In genomic region chr12:52393981-52394718, GRCm38 (mm10) we compare ENCODE assay signal across 15 mouse cellular contexts.
DNase-seq lines count a peak whose midpoint lies in the region; ATAC-seq lines count a peak whose summit lies in the region.
"Had no signal": no experiment of that assay in that cellular context is flagged by ENCODE, and none has a peak within 500 bp of the region (broad histone marks: within the 10 kb centered on the region; RNA-seq: fewer than 3 reads in every experiment).

No protein-coding gene starts in this region.

- no peak overlapping the region for H3K4me2 ChIP-seq in limb, embryonic 11.5 days (ENCODE audit: low read depth, severe bottlenecking)
- H3K4me2 ChIP-seq in forebrain, embryonic 11.5 days (ENCODE audit: low read depth, low read length, severe bottlenecking): no peak overlapping the region
- no peak overlapping the region for H3K4me2 ChIP-seq in midbrain, embryonic 13.5 days (replicated peaks)
- H3K4me2 ChIP-seq: embryonic facial prominence, embryonic 15.5 days had no signal

- no peak overlapping the region for H3K9ac ChIP-seq in limb, embryonic 11.5 days (ENCODE audit: low read length)
- H3K9ac ChIP-seq in forebrain, embryonic 11.5 days (ENCODE audit: low read length): no peak overlapping the region
- no peak overlapping the region for H3K9ac ChIP-seq in midbrain, embryonic 13.5 days (replicated peaks)
- H3K9ac ChIP-seq: embryonic facial prominence, embryonic 15.5 days had no signal

- peaks cover 7% of the 10 kb centered on the region for H3K4me1 ChIP-seq in limb, embryonic 11.5 days (ENCODE audit: control insufficient read depth, insufficient read depth, low read length)
- peaks cover 26% of the 10 kb centered on the region for H3K4me1 ChIP-seq in limb, embryonic 10.5 days
- peaks cover 11% of the 10 kb centered on the region for H3K4me1 ChIP-seq in forebrain, embryonic 11.5 days (replicated peaks; ENCODE audit: control insufficient read depth, insufficient read depth, low read length)
- peaks cover 45% of the 10 kb centered on the region for H3K4me1 ChIP-seq in midbrain, embryonic 13.5 days (replicated peaks)

- no peaks in the 10 kb centered on the region for H3K36me3 ChIP-seq in limb, embryonic 11.5 days (ENCODE audit: control insufficient read depth, insufficient read depth, low read length)
- H3K36me3 ChIP-seq in limb, embryonic 10.5 days: no peaks in the 10 kb centered on the region
- H3K36me3 ChIP-seq in forebrain, embryonic 11.5 days (ENCODE audit: control insufficient read depth, insufficient read depth, low read length): no peaks in the 10 kb centered on the region
- H3K36me3 ChIP-seq in midbrain, embryonic 13.5 days: no peaks in the 10 kb centered on the region
- H3K36me3 ChIP-seq: embryonic facial prominence, embryonic 15.5 days had no signal

- H3K4me3 ChIP-seq in limb, embryonic 11.5 days (ENCODE audit: low read depth, low read length): no peak overlapping the region
- no peak overlapping the region for H3K4me3 ChIP-seq in limb, embryonic 10.5 days
- no peak overlapping the region for H3K4me3 ChIP-seq in forebrain, embryonic 11.5 days (ENCODE audit: low read depth, low read length)
- H3K4me3 ChIP-seq in midbrain, embryonic 13.5 days (replicated peaks): no peak overlapping the region
- H3K4me3 ChIP-seq: embryonic facial prominence, embryonic 15.5 days had no signal

- 86% methylated on average over 15 of the region's 15 CpGs for WGBS in limb, embryonic 11.5 days
- 89% methylated on average over 15 of the region's 15 CpGs for WGBS in limb, embryonic 10.5 days
- 67% methylated on average over 15 of the region's 15 CpGs for WGBS in forebrain, embryonic 11.5 days
- WGBS in midbrain, embryonic 13.5 days: 54% methylated on average over 15 of the region's 15 CpGs

- ATAC-seq in limb, embryonic 11.5 days (ENCODE audit: insufficient number of reproducible peaks, low FRiP score, low TSS enrichment, low read depth): 0 out of 2 replicates have a peak, but pooled peaks have one; percentile 17
- ATAC-seq in forebrain, embryonic 11.5 days (replicated peaks; ENCODE audit: low FRiP score): no peak; the same call in 1 of the 2 replicates
- peak; percentile 76 for ATAC-seq in midbrain, embryonic 13.5 days

- H3K27ac ChIP-seq in limb, embryonic 11.5 days (replicated peaks; ENCODE audit: low read depth, low read length): no peak overlapping the region
- H3K27ac ChIP-seq in limb, embryonic 10.5 days: no peak overlapping the region
- no peak overlapping the region for H3K27ac ChIP-seq in forebrain, embryonic 11.5 days (ENCODE audit: low read depth, low read length)
- H3K27ac ChIP-seq in midbrain, embryonic 13.5 days: no peak overlapping the region
- H3K27ac ChIP-seq: embryonic facial prominence, embryonic 15.5 days had no signal

- no peaks in the 10 kb centered on the region for H3K27me3 ChIP-seq in limb, embryonic 11.5 days (ENCODE audit: control insufficient read depth, insufficient read depth, low read length)
- no peaks in the 10 kb centered on the region for H3K27me3 ChIP-seq in limb, embryonic 10.5 days (ENCODE audit: low read depth, poor library complexity, severe bottlenecking)
- no peaks in the 10 kb centered on the region for H3K27me3 ChIP-seq in forebrain, embryonic 11.5 days (ENCODE audit: control insufficient read depth, insufficient read depth, low read length)
- H3K27me3 ChIP-seq in midbrain, embryonic 13.5 days: no peaks in the 10 kb centered on the region
- H3K27me3 ChIP-seq: CH12.LX; embryonic facial prominence, embryonic 15.5 days had no signal

- no peak for DNase-seq in limb, embryonic 11.5 days (ENCODE audit: low spot score)
- no peak for DNase-seq in limb, embryonic 10.5 days (ENCODE audit: low spot score)
- DNase-seq in R1 (ENCODE audit: low read depth, low spot score): peak; percentile 73
- DNase-seq in forebrain, embryonic 11.5 days (ENCODE audit: low spot score): peak; percentile 56
- no peak for DNase-seq in right cerebral cortex, postnatal 14 days
- DNase-seq in left cerebral cortex, adult 18-20 months (ENCODE audit: low spot score in 2 of 2): no peak
- DNase-seq in thymus, postnatal 0 days (ENCODE audit: low spot score): no peak
- DNase-seq: cerebellum, adult 18-20 months; gastrocnemius, postnatal 14 days; heart, postnatal 4 days; kidney, postnatal 36 days; lung, postnatal 10 days had no signal

- no peaks in the 10 kb centered on the region for H3K9me3 ChIP-seq in limb, embryonic 11.5 days (ENCODE audit: control insufficient read depth, low read length)
- H3K9me3 ChIP-seq in limb, embryonic 10.5 days (replicated peaks): no peaks in the 10 kb centered on the region
- no peaks in the 10 kb centered on the region; the same call in 1 of the 2 replicates for H3K9me3 ChIP-seq in forebrain, embryonic 11.5 days (ENCODE audit: control insufficient read depth, low read length)
- no peaks in the 10 kb centered on the region for H3K9me3 ChIP-seq in midbrain, embryonic 13.5 days
- H3K9me3 ChIP-seq: embryonic facial prominence, embryonic 15.5 days had no signal

Comparison
In these comparisons a context has a peak if more than half of its experiments do, and no peak if none do; other contexts are left out.
1. DNase-seq: peak in R1 (single experiment) and forebrain, embryonic 11.5 days (single experiment); none in limb, embryonic 11.5 days (single experiment), limb, embryonic 10.5 days (single experiment), right cerebral cortex, postnatal 14 days (single experiment), left cerebral cortex, adult 18-20 months (0 of 2) and thymus, postnatal 0 days (single experiment).